Mouse (Mus musculus): ENCODE results near the gene Clk4.

Clk4 gene

DNA sequence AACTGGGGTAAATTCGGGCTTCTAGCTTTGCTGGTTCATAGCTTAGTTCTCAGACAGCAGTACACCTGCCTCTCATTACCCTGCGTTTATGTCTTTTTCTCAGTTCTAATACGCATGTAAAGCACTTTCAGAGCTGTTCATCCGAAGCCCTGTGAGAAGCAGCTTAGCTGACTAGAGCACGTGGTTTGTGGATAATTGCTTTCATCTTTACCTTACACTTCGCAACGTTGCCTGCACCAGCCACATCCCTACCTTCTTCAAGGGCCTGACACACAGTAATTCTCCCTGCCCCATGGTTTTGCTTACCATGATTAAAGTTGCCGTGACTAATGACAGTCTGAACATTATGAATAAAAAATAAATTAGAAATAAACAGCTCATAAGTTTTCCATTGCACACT lies 50.3 kb downstream of the Clk4 start:
- DNase-seq, result no peak

DNA sequence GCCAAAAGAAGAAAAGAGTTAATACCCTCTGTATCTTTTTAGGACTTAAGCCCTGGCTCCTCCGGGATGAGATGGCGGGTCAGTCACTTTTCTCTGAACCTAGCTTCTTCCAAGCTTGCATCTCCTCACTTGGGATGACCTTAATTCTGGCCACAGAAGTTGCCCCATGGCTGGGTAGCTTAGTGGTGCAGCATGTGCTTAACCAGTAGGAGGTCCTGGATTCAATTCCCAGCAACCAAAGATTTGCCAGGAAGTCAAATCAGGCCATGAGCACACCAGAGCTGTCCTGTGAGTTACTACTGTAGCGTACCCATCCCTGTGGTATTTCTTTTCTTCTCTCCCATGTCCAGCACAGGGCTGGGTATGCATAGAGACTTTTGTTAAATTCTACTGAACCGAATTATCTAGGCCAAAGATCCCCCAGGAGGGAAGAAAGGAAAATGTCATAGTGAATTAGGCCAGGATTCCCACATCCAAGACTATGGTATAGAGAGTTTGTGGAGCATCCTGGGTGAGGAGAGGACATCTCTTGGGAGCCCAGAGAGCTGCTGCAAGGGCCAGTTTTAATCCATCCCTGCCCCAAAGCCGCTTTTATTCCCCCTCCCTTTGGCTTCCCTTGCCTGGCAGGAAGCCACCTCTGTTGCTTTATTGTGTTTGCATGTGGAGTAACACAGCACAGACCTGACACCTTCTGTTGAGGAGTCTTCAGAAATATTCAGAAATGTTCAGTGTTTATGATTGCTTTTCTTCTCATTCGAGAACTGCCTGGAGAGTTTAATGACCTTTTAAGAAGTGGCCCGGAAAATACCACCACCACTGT lies 54.7 kb downstream of the Clk4 start:
- DNase-seq, result no peak

GRCm38 (mm10) chr11:51320609-51321008 lies 59.1 kb downstream of the Clk4 start:
- no peak for DNase-seq

DNA sequence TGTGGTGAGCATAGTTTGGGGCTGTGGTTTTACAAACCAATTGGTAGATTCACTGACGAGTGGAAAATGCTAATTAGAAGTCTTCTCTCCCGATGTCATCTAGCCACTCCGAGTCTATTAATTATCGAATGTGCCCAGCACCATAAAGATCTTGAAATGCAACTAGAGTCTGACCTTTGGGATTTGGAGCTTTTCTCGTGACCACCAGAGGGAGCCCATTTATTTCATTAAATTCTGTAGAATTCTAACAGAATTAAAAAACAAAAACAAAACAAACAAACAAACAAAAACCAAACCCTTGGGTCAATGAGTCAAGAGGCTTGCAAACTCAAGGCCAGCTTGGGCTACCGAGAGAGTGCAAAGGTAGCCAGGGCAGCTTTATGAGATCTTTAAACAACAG lies 65.4 kb downstream of the Clk4 start:
- DNase-seq, result no peak

DNA sequence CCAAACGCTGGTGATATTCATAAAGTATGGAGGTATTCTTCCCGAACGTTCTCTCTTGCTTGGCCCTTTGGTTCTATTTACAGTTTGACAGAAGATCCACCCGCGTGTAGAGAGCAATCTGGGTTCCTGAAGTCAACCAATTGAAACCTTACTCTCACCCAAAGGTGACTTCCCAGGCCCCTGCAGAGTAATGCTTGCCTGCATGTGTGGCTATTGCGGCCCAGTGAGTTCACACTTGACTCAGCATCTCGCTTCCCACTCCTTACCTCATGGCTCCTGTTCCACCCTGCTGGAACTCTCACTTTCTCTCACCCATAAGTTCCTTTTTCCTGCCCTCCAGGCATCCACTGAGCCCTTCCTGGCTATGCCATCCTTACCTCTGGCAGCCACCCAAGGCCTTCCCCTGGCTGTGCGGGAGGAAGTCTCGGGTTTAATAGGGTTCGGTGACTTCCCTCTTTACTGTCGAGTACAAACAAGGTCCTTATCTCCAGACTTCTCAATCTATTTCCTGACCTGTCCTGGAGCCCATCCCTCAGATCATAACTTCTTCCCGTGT lies 66.9 kb downstream of the Clk4 start:
- DNase-seq, result no peak

- no peak for DNase-seq
These were observed 68.5 kb downstream of the Clk4 start for GRCm38 (mm10) chr11:51329837-51330714.
